Mouse (Mus musculus): ENCODE measurements at regions not wholly inside any gene's neighbourhood (a gene's known extent, or its start where the extent isn't known, plus 50 kb on each side); places are given as distances from the start of the nearest gene placed in this dataset.

DNA sequence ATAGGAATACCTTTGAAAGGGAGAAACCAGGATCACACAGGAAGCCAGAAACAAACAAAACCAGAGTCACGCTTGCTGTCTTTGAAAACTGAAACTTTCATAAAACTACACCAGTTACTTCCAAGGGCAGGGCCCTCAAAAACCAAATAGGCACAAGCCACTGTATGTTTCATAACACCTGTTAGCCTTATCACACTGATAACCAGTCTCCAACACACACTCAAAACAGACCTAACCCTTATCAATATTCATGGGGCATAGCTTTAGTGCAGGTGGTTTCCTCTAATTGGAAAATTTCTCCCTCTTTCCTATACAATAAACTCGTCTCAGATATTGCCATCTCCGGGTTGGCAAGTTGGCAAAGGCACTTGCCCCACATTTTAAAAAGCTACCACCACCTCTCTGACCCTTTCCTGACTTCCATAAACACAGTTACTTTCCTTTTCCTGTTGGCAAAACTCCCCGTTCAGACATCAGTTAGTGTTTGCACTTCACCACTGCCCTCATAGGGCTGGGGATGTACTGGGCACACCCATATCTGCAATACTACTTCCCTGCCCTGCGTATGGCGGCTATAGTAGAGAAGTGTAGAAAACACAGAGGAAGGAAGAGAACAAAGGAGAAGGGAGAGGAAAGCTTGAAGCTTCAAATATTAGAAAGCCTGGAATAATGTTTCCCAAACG is 169.1 kb upstream of the Col8a1 start:
- TF ChIP-seq CTCF (IDR thresholded peaks at IDR 0.05; ENCODE audit: control insufficient read depth, insufficient read depth, insufficient replicate concordance, low read depth, low read length) (no peak), POLR2A (IDR thresholded peaks at IDR 0.05; ENCODE audit: control insufficient read depth, low read depth, low read length) (no peak)
- no peak overlapping the region for H3K27ac ChIP-seq (ENCODE audit: control insufficient read depth, insufficient read depth, low read depth, low read length)
- H3K4me1 ChIP-seq (ENCODE audit: control insufficient read depth, insufficient read depth, low read length) = peaks cover 4% of the 10 kb centered on the region
- H3K36me3 ChIP-seq (ENCODE audit: control insufficient read depth, insufficient read depth, low read length) = no peaks in the 10 kb centered on the region
- no peaks in the 10 kb centered on the region for H3K27me3 ChIP-seq (ENCODE audit: control insufficient read depth, insufficient read depth, low read length)
- H3K4me3 ChIP-seq (ENCODE audit: control insufficient read depth, low read depth, low read length) = no peak overlapping the region

DNA sequence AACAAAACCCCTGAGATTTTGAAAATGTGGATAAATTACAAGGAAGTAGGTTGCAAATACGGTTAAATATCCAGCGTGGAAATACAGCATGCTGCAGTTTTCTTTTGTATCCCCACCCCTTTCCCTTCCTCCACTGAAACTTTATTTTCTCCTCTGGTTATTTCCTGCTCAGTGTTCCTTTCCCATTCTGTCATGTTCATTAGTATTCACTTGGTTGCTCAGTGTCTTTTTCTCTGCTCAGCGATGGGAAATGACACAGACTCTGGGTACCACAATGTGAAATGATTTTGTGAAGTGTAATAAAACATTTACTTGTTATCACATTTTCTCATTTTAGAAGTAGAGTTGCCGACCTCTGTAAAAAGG is 169.6 kb upstream of the Col8a1 start:
- no peaks in the 10 kb centered on the region for H3K27me3 ChIP-seq (ENCODE audit: control insufficient read depth, insufficient read depth, low read length)
- no peaks in the 10 kb centered on the region for H3K36me3 ChIP-seq (ENCODE audit: control insufficient read depth, insufficient read depth, low read length)
- no peak overlapping the region for H3K4me3 ChIP-seq (ENCODE audit: control insufficient read depth, low read depth, low read length)
- peaks cover 4% of the 10 kb centered on the region for H3K4me1 ChIP-seq (ENCODE audit: control insufficient read depth, insufficient read depth, low read length)
- H3K27ac ChIP-seq (ENCODE audit: control insufficient read depth, insufficient read depth, low read depth, low read length) = no peak overlapping the region
- no peak for TF ChIP-seq POLR2A (IDR thresholded peaks at IDR 0.05; ENCODE audit: control insufficient read depth, low read depth, low read length)
- TF ChIP-seq CTCF (IDR thresholded peaks at IDR 0.05; ENCODE audit: control insufficient read depth, insufficient read depth, insufficient replicate concordance, low read depth, low read length) = no peak

DNA sequence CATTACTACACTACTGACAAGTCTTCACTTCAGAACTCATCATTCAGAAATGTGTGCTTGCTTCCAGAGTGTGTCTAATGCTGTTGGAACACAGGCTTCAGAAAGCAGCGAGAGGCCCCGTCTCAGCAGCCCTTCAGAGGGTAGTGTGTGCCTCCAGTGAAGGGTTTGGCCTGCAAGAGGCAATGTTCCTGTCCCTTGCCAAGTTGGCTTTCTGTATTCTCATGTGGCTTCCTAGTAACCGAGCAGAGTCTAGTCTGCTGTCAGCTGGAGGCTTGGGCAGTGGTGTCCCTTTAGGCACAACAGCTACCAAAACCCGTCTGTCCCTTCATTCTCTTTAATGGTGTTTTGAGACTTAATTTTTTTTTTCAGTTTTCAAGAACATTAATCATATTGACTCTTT is 173.3 kb upstream of the Col8a1 start:
- Histone ChIP-seq H3K4me1 (ENCODE audit: control insufficient read depth, insufficient read depth, low read length) (peaks cover 4% of the 10 kb centered on the region), H3K27me3 (ENCODE audit: control insufficient read depth, insufficient read depth, low read length) (no peaks in the 10 kb centered on the region), H3K36me3 (ENCODE audit: control insufficient read depth, insufficient read depth, low read length) (no peaks in the 10 kb centered on the region), H3K27ac (ENCODE audit: control insufficient read depth, insufficient read depth, low read depth, low read length) (no peak overlapping the region), H3K4me3 (ENCODE audit: control insufficient read depth, low read depth, low read length) (no peak overlapping the region)
- TF ChIP-seq CTCF (IDR thresholded peaks at IDR 0.05; ENCODE audit: control insufficient read depth, insufficient read depth, insufficient replicate concordance, low read depth, low read length) (no peak), POLR2A (IDR thresholded peaks at IDR 0.05; ENCODE audit: control insufficient read depth, low read depth, low read length) (no peak)

DNA sequence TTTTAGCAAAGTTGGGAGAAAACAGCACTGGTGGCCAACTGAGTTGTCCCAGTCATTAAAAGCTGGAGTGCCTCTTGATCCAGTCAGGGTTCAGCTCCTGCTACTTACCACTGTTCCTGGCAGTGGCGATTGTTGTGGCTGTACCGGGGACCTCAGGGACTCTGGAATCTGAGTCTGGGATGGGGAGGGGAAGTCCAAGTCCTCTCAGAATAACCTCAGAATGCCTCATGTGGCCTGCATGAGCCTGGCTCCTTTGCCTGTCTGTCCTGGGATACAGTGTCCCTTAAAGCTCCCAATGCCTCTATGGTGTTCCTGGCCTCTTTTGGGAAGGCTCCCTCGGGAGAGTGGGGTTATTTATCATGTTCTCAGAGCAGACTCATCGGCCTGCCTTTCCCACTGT is 173.8 kb upstream of the Col8a1 start:
- Histone ChIP-seq H3K27me3 (ENCODE audit: control insufficient read depth, insufficient read depth, low read length) (no peaks in the 10 kb centered on the region), H3K36me3 (ENCODE audit: control insufficient read depth, insufficient read depth, low read length) (no peaks in the 10 kb centered on the region), H3K27ac (ENCODE audit: control insufficient read depth, insufficient read depth, low read depth, low read length) (no peak overlapping the region), H3K4me3 (ENCODE audit: control insufficient read depth, low read depth, low read length) (no peak overlapping the region), H3K4me1 (ENCODE audit: control insufficient read depth, insufficient read depth, low read length) (peaks cover 4% of the 10 kb centered on the region)
- TF ChIP-seq POLR2A (IDR thresholded peaks at IDR 0.05; ENCODE audit: control insufficient read depth, low read depth, low read length) = no peak
- no peak for TF ChIP-seq CTCF (IDR thresholded peaks at IDR 0.05; ENCODE audit: control insufficient read depth, insufficient read depth, insufficient replicate concordance, low read depth, low read length)

DNA sequence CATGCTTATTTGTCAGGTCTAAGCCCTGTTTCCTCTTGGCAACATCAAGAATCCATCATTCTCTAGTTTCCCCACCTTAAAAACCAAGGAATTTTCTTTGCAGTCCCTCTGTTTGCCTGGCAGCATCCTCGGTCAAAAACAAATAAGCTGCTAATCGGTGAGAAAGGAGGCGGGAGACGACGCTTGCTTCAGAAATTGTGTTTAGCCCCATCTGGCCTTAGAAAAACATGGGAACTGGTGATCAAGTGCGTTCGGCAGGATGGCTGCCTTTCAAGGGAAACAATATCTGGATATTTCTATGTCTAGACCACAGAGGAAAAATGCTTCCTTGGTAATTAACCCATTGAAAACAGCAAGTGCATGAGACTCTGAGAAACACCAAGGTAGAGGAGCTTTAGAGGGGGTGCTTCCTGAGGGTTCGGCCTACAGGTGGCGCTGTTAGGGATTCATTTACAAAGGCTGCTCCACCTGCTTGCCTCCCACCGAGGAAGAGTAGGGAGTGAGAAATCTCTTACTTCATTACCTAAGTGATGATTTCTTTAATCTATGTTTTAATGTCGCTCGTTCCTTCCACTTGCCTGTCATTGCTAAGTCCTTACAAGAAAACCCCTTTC is 174.7 kb upstream of the Col8a1 start:
- TF ChIP-seq CTCF (IDR thresholded peaks at IDR 0.05; ENCODE audit: control insufficient read depth, insufficient read depth, insufficient replicate concordance, low read depth, low read length) (peak; percentile 36; the same call in 1 of the 2 replicates), POLR2A (IDR thresholded peaks at IDR 0.05; ENCODE audit: control insufficient read depth, low read depth, low read length) (no peak)
- no peaks in the 10 kb centered on the region for H3K27me3 ChIP-seq (ENCODE audit: control insufficient read depth, insufficient read depth, low read length)
- no peak overlapping the region for H3K4me3 ChIP-seq (ENCODE audit: control insufficient read depth, low read depth, low read length)
- no peak overlapping the region for H3K27ac ChIP-seq (ENCODE audit: control insufficient read depth, insufficient read depth, low read depth, low read length)
- H3K4me1 ChIP-seq (ENCODE audit: control insufficient read depth, insufficient read depth, low read length) = peaks cover 4% of the 10 kb centered on the region
- H3K36me3 ChIP-seq (ENCODE audit: control insufficient read depth, insufficient read depth, low read length) = no peaks in the 10 kb centered on the region

DNA sequence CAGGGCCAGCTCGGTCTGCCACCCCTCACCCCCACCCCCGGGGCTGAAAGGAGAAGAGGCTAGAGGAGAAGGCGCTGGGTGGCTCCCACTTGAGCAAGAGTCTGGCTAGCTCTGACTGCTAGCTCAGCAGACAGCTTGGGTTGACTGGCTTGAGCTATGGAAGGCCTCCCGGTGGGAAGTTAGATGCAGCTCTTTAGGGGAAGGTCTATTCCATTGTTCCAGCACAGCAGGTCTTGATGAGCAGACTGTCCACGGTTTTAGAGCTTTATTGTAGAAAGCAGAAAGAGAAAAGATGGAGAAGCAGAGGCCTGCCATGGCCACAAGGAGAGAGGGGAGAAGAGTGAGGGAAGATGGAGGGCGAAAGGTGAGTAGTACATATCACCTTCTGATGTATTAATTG is 190.9 kb upstream of the Col8a1 start:
- H3K36me3 ChIP-seq (ENCODE audit: control insufficient read depth, insufficient read depth, low read length) = no peaks in the 10 kb centered on the region
- no peaks in the 10 kb centered on the region for H3K27me3 ChIP-seq (ENCODE audit: control insufficient read depth, insufficient read depth, low read length)
- TF ChIP-seq CTCF (IDR thresholded peaks at IDR 0.05; ENCODE audit: control insufficient read depth, insufficient read depth, insufficient replicate concordance, low read depth, low read length) (no peak), POLR2A (IDR thresholded peaks at IDR 0.05; ENCODE audit: control insufficient read depth, low read depth, low read length) (no peak)
- H3K27ac ChIP-seq (ENCODE audit: control insufficient read depth, insufficient read depth, low read depth, low read length) = no peak overlapping the region
- no peaks in the 10 kb centered on the region for H3K4me1 ChIP-seq (ENCODE audit: control insufficient read depth, insufficient read depth, low read length)
- no peak overlapping the region for H3K4me3 ChIP-seq (ENCODE audit: control insufficient read depth, low read depth, low read length)

DNA sequence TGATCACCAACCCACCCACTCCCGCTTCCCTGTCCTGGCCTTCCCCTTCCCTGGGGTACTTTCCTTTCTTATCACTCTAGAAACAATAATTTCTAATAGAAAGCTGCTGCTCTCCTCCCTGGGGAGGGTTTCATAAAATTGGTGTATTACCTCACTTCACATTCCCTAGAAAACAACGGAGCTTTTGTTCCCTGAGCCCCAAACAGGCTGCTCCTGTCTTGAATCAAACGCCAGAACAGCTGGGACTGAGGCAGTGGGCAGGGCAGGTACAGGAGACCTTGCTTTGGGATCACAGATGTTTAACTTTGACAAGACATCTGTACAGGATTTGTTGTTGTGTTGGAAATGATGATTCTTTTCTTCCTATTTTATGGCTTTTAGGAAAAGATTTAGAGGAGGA is 192.8 kb upstream of the Col8a1 start:
- Histone ChIP-seq H3K27ac (ENCODE audit: control insufficient read depth, insufficient read depth, low read depth, low read length) (no peak overlapping the region), H3K27me3 (ENCODE audit: control insufficient read depth, insufficient read depth, low read length) (no peaks in the 10 kb centered on the region), H3K36me3 (ENCODE audit: control insufficient read depth, insufficient read depth, low read length) (no peaks in the 10 kb centered on the region), H3K4me3 (ENCODE audit: control insufficient read depth, low read depth, low read length) (no peak overlapping the region), H3K4me1 (ENCODE audit: control insufficient read depth, insufficient read depth, low read length) (no peaks in the 10 kb centered on the region)
- TF ChIP-seq CTCF (IDR thresholded peaks at IDR 0.05; ENCODE audit: control insufficient read depth, insufficient read depth, insufficient replicate concordance, low read depth, low read length) (no peak), POLR2A (IDR thresholded peaks at IDR 0.05; ENCODE audit: control insufficient read depth, low read depth, low read length) (no peak)

All from testis, adult 2 months (tissue).